Mouse (Mus musculus): ENCODE data around the gene Pwp2. TPM values are rescaled to one million over a fixed set of nuclear protein-coding genes. Genes with fewer than 3 reads are reported as not detected.

Pwp2 gene
- polyA plus RNA-seq, 1 experiment from 2014 or later = 35.0 TPM

GRCm38 (mm10) chr10:78148834-78149766 lies 35.8 kb downstream of the Pwp2 start:
- 72% methylated on average over 10 of the region's 10 CpGs for WGBS
- Histone ChIP-seq H3K9me3 (replicated peaks) (no peaks in the 10 kb centered on the region), H3K4me3 (no peak overlapping the region), H3K27ac (no peak overlapping the region), H3K36me3 (no peaks in the 10 kb centered on the region), H3K27me3 (ENCODE audit: low read depth, poor library complexity, severe bottlenecking) (peaks cover 3% of the 10 kb centered on the region; the same call in 1 of the 2 replicates), H3K4me1 (no peaks in the 10 kb centered on the region)
- DNase-seq (ENCODE audit: low spot score) = no peak

DNA sequence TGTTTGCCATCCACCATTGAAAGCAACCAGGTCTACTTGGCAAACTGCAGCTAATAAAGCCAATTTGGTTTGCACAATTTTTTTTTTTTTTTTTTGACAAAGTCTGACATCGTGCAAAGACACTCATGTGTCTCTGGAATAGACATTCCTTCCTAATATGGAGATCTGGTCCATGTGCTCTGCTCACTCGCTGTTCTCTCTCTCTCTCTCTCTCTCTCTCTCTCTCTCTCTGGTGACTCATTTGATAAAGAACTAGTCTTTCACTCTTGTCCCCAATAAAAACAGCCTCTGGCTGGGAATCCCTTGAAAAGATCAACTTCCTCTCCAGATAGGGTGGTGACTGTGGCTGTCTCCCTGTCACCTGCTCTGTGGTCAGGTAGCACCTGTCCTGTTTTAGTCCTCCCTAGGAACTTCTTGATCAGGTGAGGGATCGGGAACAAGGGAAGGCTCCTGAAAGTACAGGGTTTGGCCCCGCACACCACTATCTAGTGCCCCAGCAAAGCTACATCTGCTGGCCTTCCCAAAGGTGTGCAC lies 37.0 kb downstream of the Pwp2 start:
- Histone ChIP-seq H3K4me1 (no peaks in the 10 kb centered on the region), H3K36me3 (no peaks in the 10 kb centered on the region), H3K9me3 (replicated peaks) (no peaks in the 10 kb centered on the region), H3K4me3 (no peak overlapping the region), H3K27ac (no peak overlapping the region), H3K27me3 (ENCODE audit: low read depth, poor library complexity, severe bottlenecking) (peaks cover 3% of the 10 kb centered on the region; the same call in 1 of the 2 replicates)
- WGBS = 89% methylated on average over 4 of the region's 4 CpGs
- no peak for DNase-seq (ENCODE audit: low spot score)

GRCm38 (mm10) chr10:78143727-78144505 lies 41.0 kb downstream of the Pwp2 start:
- H3K27ac ChIP-seq = no peak overlapping the region

GRCm38 (mm10) chr10:78140843-78141242 lies 44.1 kb downstream of the Pwp2 start:
- no peak for DNase-seq (ENCODE audit: low spot score)
- H3K36me3 ChIP-seq = no peaks in the 10 kb centered on the region
- peaks cover 15% of the 10 kb centered on the region for H3K4me1 ChIP-seq
- no peak overlapping the region for H3K27ac ChIP-seq
- no peak overlapping the region for H3K4me3 ChIP-seq
- H3K9me3 ChIP-seq (replicated peaks) = no peaks in the 10 kb centered on the region
- 83% methylated on average over 3 of the region's 3 CpGs for WGBS
- H3K27me3 ChIP-seq (ENCODE audit: low read depth, poor library complexity, severe bottlenecking) = no peaks in the 10 kb centered on the region; the same call in 1 of the 2 replicates

More at GRCm38 (mm10) chr10:78143727-78144505, 41.0 kb downstream of the Pwp2 start:
- no peaks in the 10 kb centered on the region for H3K9me3 ChIP-seq (replicated peaks)
- H3K4me3 ChIP-seq = no peak overlapping the region
- H3K36me3 ChIP-seq = no peaks in the 10 kb centered on the region
- H3K27me3 ChIP-seq (ENCODE audit: low read depth, poor library complexity, severe bottlenecking) = no peaks in the 10 kb centered on the region; the same call in 1 of the 2 replicates
- H3K4me1 ChIP-seq = peaks cover 9% of the 10 kb centered on the region
- WGBS = 47% methylated on average over 8 of the region's 8 CpGs
- DNase-seq (ENCODE audit: low spot score) = no peak

DNA sequence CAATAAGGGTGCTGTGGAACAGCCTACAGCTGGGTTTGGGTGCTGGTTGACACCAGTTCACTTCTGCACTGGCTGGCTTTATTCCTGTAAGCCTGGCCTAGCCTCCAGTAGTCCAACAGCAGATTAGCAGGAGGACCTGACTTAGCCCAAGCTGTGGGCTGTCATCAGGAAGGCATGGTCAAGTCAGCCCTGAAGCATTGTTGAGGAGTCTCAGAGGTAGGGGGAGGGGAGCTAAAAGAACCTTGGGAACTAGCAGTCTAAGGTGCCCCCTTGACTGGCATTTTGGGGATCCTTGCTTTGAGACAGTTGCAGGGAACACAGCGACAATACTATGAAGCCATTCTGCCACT lies 44.7 kb downstream of the Pwp2 start:
- Histone ChIP-seq H3K36me3 (no peaks in the 10 kb centered on the region), H3K4me3 (no peak overlapping the region), H3K27ac (no peak overlapping the region), H3K4me1 (peaks cover 21% of the 10 kb centered on the region), H3K27me3 (ENCODE audit: low read depth, poor library complexity, severe bottlenecking) (no peaks in the 10 kb centered on the region; the same call in 1 of the 2 replicates), H3K9me3 (replicated peaks) (no peaks in the 10 kb centered on the region)
- WGBS = 85% methylated on average over 1 of the region's 1 CpGs
- no peak for DNase-seq (ENCODE audit: low spot score)

- Histone ChIP-seq H3K4me3 (no peak overlapping the region), H3K27me3 (ENCODE audit: low read depth, poor library complexity, severe bottlenecking) (no peaks in the 10 kb centered on the region; the same call in 1 of the 2 replicates), H3K27ac (no peak overlapping the region), H3K9me3 (replicated peaks) (no peaks in the 10 kb centered on the region), H3K36me3 (no peaks in the 10 kb centered on the region), H3K4me1 (peaks cover 26% of the 10 kb centered on the region)
- DNase-seq (ENCODE audit: low spot score) = no peak
- 69% methylated on average over 11 of the region's 11 CpGs for WGBS
Measured at GRCm38 (mm10) chr10:78139572-78140250, 45.2 kb downstream of the Pwp2 start.

GRCm38 (mm10) chr10:78138812-78139523 lies 46.0 kb downstream of the Pwp2 start:
- WGBS = 67% methylated on average over 14 of the region's 14 CpGs
- Histone ChIP-seq H3K9me3 (replicated peaks) (no peaks in the 10 kb centered on the region), H3K27me3 (ENCODE audit: low read depth, poor library complexity, severe bottlenecking) (no peaks in the 10 kb centered on the region), H3K27ac (peak overlapping the region; percentile 23; the same call in 1 of the 2 replicates), H3K4me1 (peaks cover 33% of the 10 kb centered on the region), H3K4me3 (no peak overlapping the region), H3K36me3 (no peaks in the 10 kb centered on the region)
- no peak for DNase-seq (ENCODE audit: low spot score)

- Histone ChIP-seq H3K4me1 (peaks cover 36% of the 10 kb centered on the region), H3K36me3 (no peaks in the 10 kb centered on the region), H3K27ac (no peak overlapping the region), H3K27me3 (ENCODE audit: low read depth, poor library complexity, severe bottlenecking) (no peaks in the 10 kb centered on the region), H3K4me3 (no peak overlapping the region), H3K9me3 (replicated peaks) (no peaks in the 10 kb centered on the region)
- no peak for DNase-seq (ENCODE audit: low spot score)
- WGBS = 88% methylated on average over 3 of the region's 3 CpGs
Measured at GRCm38 (mm10) chr10:78137191-78137590, 47.8 kb downstream of the Pwp2 start.

- Histone ChIP-seq H3K4me3 (no peak overlapping the region), H3K27me3 (ENCODE audit: low read depth, poor library complexity, severe bottlenecking) (no peaks in the 10 kb centered on the region), H3K9me3 (replicated peaks) (no peaks in the 10 kb centered on the region), H3K4me1 (peaks cover 36% of the 10 kb centered on the region), H3K36me3 (no peaks in the 10 kb centered on the region), H3K27ac (no peak overlapping the region)
- WGBS = 80% methylated on average over 5 of the region's 5 CpGs
- no peak for DNase-seq (ENCODE audit: low spot score)
Measured at GRCm38 (mm10) chr10:78135947-78136346, 49.0 kb downstream of the Pwp2 start.

- peak; percentile 51 for DNase-seq (ENCODE audit: low spot score)
- Histone ChIP-seq H3K27me3 (ENCODE audit: low read depth, poor library complexity, severe bottlenecking) (no peaks in the 10 kb centered on the region), H3K9me3 (replicated peaks) (no peaks in the 10 kb centered on the region), H3K36me3 (no peaks in the 10 kb centered on the region), H3K4me1 (peaks cover 36% of the 10 kb centered on the region), H3K4me3 (peak overlapping the region; percentile 34), H3K27ac (peak overlapping the region; percentile 63)
- WGBS = 16% methylated on average over 14 of the region's 14 CpGs
Measured at GRCm38 (mm10) chr10:78134975-78135798, 49.8 kb downstream of the Pwp2 start.

DNA sequence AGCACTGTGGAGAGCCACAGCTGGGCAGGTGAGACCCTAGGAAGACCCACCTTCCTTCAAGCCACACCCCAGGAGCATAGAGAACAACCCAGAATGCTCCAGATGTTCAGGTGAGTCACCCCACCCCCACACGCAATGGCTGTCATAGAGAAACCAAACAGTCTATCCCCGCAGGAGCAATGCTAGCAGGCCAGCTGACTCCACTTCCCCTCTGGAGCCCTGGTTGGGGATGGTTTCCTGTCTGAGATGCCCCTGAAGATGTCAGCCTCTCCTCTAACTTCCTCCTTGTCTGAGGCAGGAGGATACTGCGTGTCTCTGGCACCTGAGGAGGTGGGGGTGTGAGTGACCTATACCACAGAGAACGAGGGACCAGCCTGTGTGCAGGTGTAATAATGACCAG lies 50.5 kb downstream of the Pwp2 start:
- Histone ChIP-seq H3K27me3 (ENCODE audit: low read depth, poor library complexity, severe bottlenecking) (no peaks in the 10 kb centered on the region), H3K9me3 (replicated peaks) (no peaks in the 10 kb centered on the region), H3K36me3 (no peaks in the 10 kb centered on the region), H3K27ac (0 out of 2 replicates have a peak overlapping the region, but pooled peaks have one; percentile 63), H3K4me1 (peaks cover 36% of the 10 kb centered on the region), H3K4me3 (no peak overlapping the region)
- WGBS = 70% methylated on average over 4 of the region's 4 CpGs
- no peak for DNase-seq (ENCODE audit: low spot score)

Data from limb, embryonic 10.5 days (tissue).